Mouse (Mus musculus) liver, adult 2 months (tissue): ENCODE measurements at regions not wholly inside any gene's neighbourhood (a gene's known extent, or its start where the extent isn't known, plus 50 kb on each side); places are given as distances from the start of the nearest gene placed in this dataset.
"Not testable (repeated sequence)": the region's sequence is repeated elsewhere in the genome, so short reads cannot be mapped to it uniquely, and the experiment has no call there.

Source experiments
- DNase-seq: peaks from one replicate; pipeline ENCODE4 v3.0.0-alpha.2; 2011; ENCODE audit warnings: low read depth, low spot score; ENCODE audit errors: extremely low read depth
- H3K27ac ChIP-seq: fragments of 200-500 bp; replicated peaks from 2 replicates; pipeline ENCODE4 v1.5.1; 2012; ENCODE audit warnings: low read depth, mild to moderate bottlenecking, control low read depth, inconsistent platforms, low read length; ENCODE audit not compliant: insufficient read depth
- H3K27me3 ChIP-seq: fragments of 200-500 bp; 2 replicates; pipeline ENCODE4 v1.6.1; 2012; ENCODE audit warnings: mild to moderate bottlenecking, moderate library complexity, low read length, inconsistent platforms; ENCODE audit not compliant: control insufficient read depth, insufficient read depth
- H3K36me3 ChIP-seq: fragments of 200-500 bp; 2 replicates; pipeline ENCODE4 v1.6.1; 2012; ENCODE audit warnings: low read length, inconsistent platforms; ENCODE audit not compliant: control insufficient read depth, insufficient read depth
- H3K4me1 ChIP-seq: fragments of 200-500 bp; 2 replicates; pipeline ENCODE4 v1.6.1; 2011; ENCODE audit warnings: low read length; ENCODE audit not compliant: control insufficient read depth, insufficient read depth
- H3K4me3 ChIP-seq: fragments of 200-500 bp; 2 replicates; pipeline ENCODE4 v1.5.1; 2011; ENCODE audit warnings: low read depth, mild to moderate bottlenecking, control low read depth, low read length, moderate library complexity; ENCODE audit not compliant: insufficient read depth
- H3K79me2 ChIP-seq: fragments of 200-500 bp; 2 replicates; pipeline ENCODE4 v1.6.1; 2012; ENCODE audit warnings: inconsistent platforms, mild to moderate bottlenecking, low read length, moderate library complexity; ENCODE audit not compliant: control insufficient read depth, insufficient read depth
- H3K9ac ChIP-seq: fragments of 200-500 bp; 2 replicates; pipeline ENCODE4 v1.6.1; 2012; ENCODE audit warnings: low read depth, mild to moderate bottlenecking, control low read depth, inconsistent platforms, low read length
- CTCF ChIP-seq: fragments of 200-500 bp; IDR thresholded peaks from 2 replicates; pipeline ENCODE4 v1.5.1; 2011; ENCODE audit warnings: low read depth, low read length, control low read depth
- POLR2A ChIP-seq: fragments of 200-500 bp; IDR thresholded peaks from 2 replicates; pipeline ENCODE4 v1.6.1; 2011; ENCODE audit warnings: low read length, control low read depth; ENCODE audit not compliant: insufficient read depth; ENCODE audit errors: extremely low read depth
- WGBS: fragments of 180-500 bp; shearing (Covaris S2); methylation state at CpG from one replicate; pipeline ENCODE4 v1.1.7; 2018; 5-methylcytosine and 5-hydroxymethylcytosine counted together

GRCm38 (mm10) chr12:32122915-32123314 lies 61.8 kb upstream of the Prkar2b start:
- no peak for DNase-seq
- Histone ChIP-seq H3K79me2 (no peaks in the 10 kb centered on the region), H3K4me1 (no peaks in the 10 kb centered on the region), H3K9ac (no peak overlapping the region), H3K27ac (no peak overlapping the region), H3K36me3 (no peaks in the 10 kb centered on the region), H3K27me3 (no peaks in the 10 kb centered on the region), H3K4me3 (no peak overlapping the region)
- no peak for TF ChIP-seq CTCF
- TF ChIP-seq POLR2A = no peak
- WGBS = 54% methylated on average over 2 of the region's 2 CpGs

GRCm38 (mm10) chr12:32122007-32122406 lies 60.9 kb upstream of the Prkar2b start:
- H3K79me2 ChIP-seq, H3K4me1 ChIP-seq, H3K27ac ChIP-seq, H3K4me3 ChIP-seq, H3K36me3 ChIP-seq, H3K27me3 ChIP-seq, DNase-seq, H3K9ac ChIP-seq: not testable (repeated sequence)
- WGBS = 100% methylated on average over 1 of the region's 1 CpGs

- no peak overlapping the region for H3K4me3 ChIP-seq
- no peaks in the 10 kb centered on the region for H3K27me3 ChIP-seq
- H3K9ac ChIP-seq = no peak overlapping the region
- H3K79me2 ChIP-seq = no peaks in the 10 kb centered on the region
- DNase-seq = no peak
- WGBS = 67% methylated on average over 5 of the region's 5 CpGs
- TF ChIP-seq POLR2A (no peak), CTCF (no peak)
- H3K36me3 ChIP-seq = no peaks in the 10 kb centered on the region
- H3K4me1 ChIP-seq = no peaks in the 10 kb centered on the region
- H3K27ac ChIP-seq = no peak overlapping the region
Measured at GRCm38 (mm10) chr12:32112691-32113090, 51.6 kb upstream of the Prkar2b start.

- Histone ChIP-seq H3K4me3 (no peak overlapping the region), H3K4me1 (no peaks in the 10 kb centered on the region), H3K36me3 (no peaks in the 10 kb centered on the region), H3K79me2 (no peaks in the 10 kb centered on the region), H3K9ac (no peak overlapping the region), H3K27ac (0 out of 2 replicates have a peak overlapping the region, but pooled peaks have one; percentile 26), H3K27me3 (no peaks in the 10 kb centered on the region)
- 47% methylated on average over 7 of the region's 7 CpGs for WGBS
- TF ChIP-seq CTCF = no peak
- DNase-seq = peak; percentile 21
Measured at GRCm38 (mm10) chr12:32111508-32112119, 50.5 kb upstream of the Prkar2b start.

- Histone ChIP-seq H3K4me1 (no peaks in the 10 kb centered on the region), H3K27ac (no peak overlapping the region), H3K36me3 (no peaks in the 10 kb centered on the region), H3K4me3 (no peak overlapping the region), H3K79me2 (no peaks in the 10 kb centered on the region), H3K27me3 (no peaks in the 10 kb centered on the region), H3K9ac (no peak overlapping the region)
- 73% methylated on average over 5 of the region's 5 CpGs for WGBS
- TF ChIP-seq POLR2A (no peak), CTCF (no peak)
- no peak for DNase-seq
Measured at GRCm38 (mm10) chr12:32110903-32111302, 49.8 kb upstream of the Prkar2b start.
